Mouse (Mus musculus) G1E (cell line): ENCODE results near the gene Olfr1089. TPM values are rescaled to one million over a fixed set of nuclear protein-coding genes. Genes with fewer than 3 reads are reported as not detected.

Source experiments
- ATAC-seq: 2 replicates; pipeline ENCODE4 v1.8.0; 2016; ENCODE audit warnings: mild to moderate bottlenecking; ENCODE audit not compliant: insufficient number of reproducible peaks, poor library complexity, low FRiP score, severe bottlenecking; ENCODE audit errors: extremely low read depth
- DNase-seq: peaks from one replicate; pipeline ENCODE4 v3.0.0; 2012; ENCODE audit warnings: low spot score
- H3K27me3 ChIP-seq: 2 replicates; pipeline ENCODE4 v1.6.1; 2012; ENCODE audit warnings: mild to moderate bottlenecking, low read length, inconsistent platforms; ENCODE audit not compliant: insufficient read depth
- H3K36me3 ChIP-seq: replicated peaks from 2 replicates; pipeline ENCODE3; 2012; ENCODE audit warnings: mild to moderate bottlenecking, inconsistent platforms
- H3K4me1 ChIP-seq: 2 replicates; pipeline ENCODE4 v1.6.1; 2012; ENCODE audit warnings: low read depth, low read length, inconsistent platforms, mixed read lengths; ENCODE audit not compliant: insufficient read depth
- H3K4me3 ChIP-seq: 2 replicates; pipeline ENCODE4 v1.5.1; 2012; ENCODE audit warnings: low read depth, mild to moderate bottlenecking, inconsistent platforms, low read length, moderate library complexity, mixed read lengths
- H3K9me3 ChIP-seq: replicated peaks from 2 replicates; pipeline ENCODE4 v1.6.1; 2012; ENCODE audit warnings: inconsistent platforms
- CTCF ChIP-seq: IDR thresholded peaks from 2 replicates; pipeline ENCODE4 v1.5.1; 2012; ENCODE audit warnings: low read depth, low read length, inconsistent platforms, mixed read lengths
- GATA1 ChIP-seq: IDR thresholded peaks from 2 replicates; pipeline ENCODE4 v1.6.1; 2012; ENCODE audit warnings: borderline replicate concordance, low read length, inconsistent platforms, mixed read lengths
- GATA2 ChIP-seq: IDR thresholded peaks from 2 replicates; pipeline ENCODE4 v1.6.1; 2012; ENCODE audit warnings: low read depth, low read length, inconsistent platforms, borderline replicate concordance
- POLR2AphosphoS5 ChIP-seq: IDR thresholded peaks from 2 replicates; pipeline ENCODE4 v1.6.1; 2012; ENCODE audit warnings: low read depth, low read length, inconsistent platforms; ENCODE audit not compliant: insufficient replicate concordance
- TAL1 ChIP-seq: conservative IDR thresholded peaks from 2 replicates; pipeline ENCODE4 v1.6.1; 2012; ENCODE audit warnings: low read depth, low read length, inconsistent platforms, mixed read lengths
- polyA plus RNA-seq: library from polyadenylated mRNA; stranded (reverse); fragments of >175 nt; gene quantifications from 2 replicates; pipeline ENCODE4 v1.2.3, GENCODE M21; 2012
- total RNA-seq, 2 experiments: library from RNA; stranded (forward) in 1 of 2; stranded (reverse) in 1 of 2; fragments of 200-1000 nt in 1 of 2; fragments of >200 nt in 1 of 2; fragmentation: Nextera tagmentation in 1 of 2; gene quantifications; 2 replicates each; pipeline ENCODE4 v1.2.3; 2014 to 2017

Olfr1089 gene
- not detected in 2 replicates for total RNA-seq (2014; fragmentation: Nextera tagmentation)
- not detected in 2 replicates for total RNA-seq (2017)
- polyA plus RNA-seq, result not detected in 2 replicates

GRCm38 (mm10) chr2:86733601-86734000 lies at the start of gene Olfr1089:
Olfr1089 (minus strand) TSS chr2:86733701.
- no peaks in the 10 kb centered on the region for H3K9me3 ChIP-seq
- no peaks in the 10 kb centered on the region for H3K36me3 ChIP-seq
- ATAC-seq (no peak), DNase-seq (no peak)
- TF ChIP-seq TAL1 (no peak), GATA2 (no peak), CTCF (no peak), POLR2AphosphoS5 (no peak), GATA1 (no peak)
- H3K27me3 ChIP-seq, result no peaks in the 10 kb centered on the region
- H3K4me3 ChIP-seq, result no peak within 1 kb of the TSS
- no peaks in the 10 kb centered on the region for H3K4me1 ChIP-seq

GRCm38 (mm10) chr2:86782179-86782578 lies 48.7 kb upstream of the Olfr1089 start, which contains the start of gene Olfr1093:
Olfr1093 (plus strand) TSS chr2:86782479.
- ATAC-seq (no peak), DNase-seq (no peak)
- Histone ChIP-seq H3K27me3 (no peaks in the 10 kb centered on the region), H3K36me3 (no peaks in the 10 kb centered on the region), H3K4me3 (no peak within 1 kb of the TSS), H3K4me1 (no peaks in the 10 kb centered on the region), H3K9me3 (0 out of 2 replicates have a peak, but pooled peaks cover 2% of the 10 kb centered on the region)
- TF ChIP-seq GATA2, result no peak
- no peak for TF ChIP-seq TAL1
- no peak for TF ChIP-seq CTCF
- no peak for TF ChIP-seq GATA1
- TF ChIP-seq POLR2AphosphoS5, result no peak

GRCm38 (mm10) chr2:86761050-86761449 lies 27.5 kb upstream of the Olfr1089 start:
- H3K9me3 ChIP-seq, result peaks cover 5% of the 10 kb centered on the region; the same call in 1 of the 2 replicates
- ATAC-seq, result no peak
- DNase-seq, result no peak
- H3K4me1 ChIP-seq, result no peaks in the 10 kb centered on the region
- H3K36me3 ChIP-seq, result no peaks in the 10 kb centered on the region
- TF ChIP-seq POLR2AphosphoS5, result no peak
- no peak overlapping the region for H3K4me3 ChIP-seq
- H3K27me3 ChIP-seq, result no peaks in the 10 kb centered on the region

- H3K27me3 ChIP-seq, result no peaks in the 10 kb centered on the region
- no peaks in the 10 kb centered on the region for H3K36me3 ChIP-seq
- no peak for DNase-seq
- no peak for ATAC-seq
- no peaks in the 10 kb centered on the region for H3K4me1 ChIP-seq
- H3K4me3 ChIP-seq, result no peak within 1 kb of the TSS
- H3K9me3 ChIP-seq, result peaks cover 5% of the 10 kb centered on the region; the same call in 1 of the 2 replicates
- TF ChIP-seq CTCF (no peak), POLR2AphosphoS5 (no peak), GATA2 (no peak), GATA1 (no peak), TAL1 (no peak)
These were observed 25.4 kb upstream of the Olfr1089 start, which contains the start of gene Olfr1090 for GRCm38 (mm10) chr2:86758893-86759292. Olfr1090 (minus strand) TSS chr2:86758993.

- no peak for DNase-seq
- Histone ChIP-seq H3K4me1 (no peaks in the 10 kb centered on the region), H3K4me3 (no peak within 1 kb of the TSS), H3K27me3 (no peaks in the 10 kb centered on the region), H3K9me3 (no peaks in the 10 kb centered on the region; the same call in 1 of the 2 replicates), H3K36me3 (no peaks in the 10 kb centered on the region)
- no peak for ATAC-seq
- TF ChIP-seq CTCF, result no peak
- TF ChIP-seq GATA1, result no peak
- no peak for TF ChIP-seq GATA2
- no peak for TF ChIP-seq TAL1
- TF ChIP-seq POLR2AphosphoS5, result no peak
These were observed 35.2 kb downstream of the Olfr1089 start, which contains the start of gene Olfr1087 for GRCm38 (mm10) chr2:86698295-86698694. Olfr1087 (minus strand) TSS chr2:86698395.

Other genes with a start within 250 kb of the Olfr1089 start
- gene Olfr228, start 246.3 kb downstream of the Olfr1089 start, total RNA-seq (2014; fragmentation: Nextera tagmentation), result not detected in 2 replicates
- not detected in 2 replicates for gene Olfr228, start 246.3 kb downstream of the Olfr1089 start, total RNA-seq (2017)
- gene Olfr228, start 246.3 kb downstream of the Olfr1089 start, polyA plus RNA-seq, result not detected in 2 replicates
- gene Olfr1076, start 225.2 kb downstream of the Olfr1089 start, total RNA-seq (2014; fragmentation: Nextera tagmentation), result not detected in 2 replicates
- gene Olfr1076, start 225.2 kb downstream of the Olfr1089 start, total RNA-seq (2017), result not detected in 2 replicates
- gene Olfr1076, start 225.2 kb downstream of the Olfr1089 start, polyA plus RNA-seq, result not detected in 2 replicates
- gene Olfr1079, start 191.2 kb downstream of the Olfr1089 start, total RNA-seq (2014; fragmentation: Nextera tagmentation), result not detected in 2 replicates
- gene Olfr1079, start 191.2 kb downstream of the Olfr1089 start, total RNA-seq (2017), result not detected in 2 replicates
- not detected in 2 replicates for gene Olfr1079, start 191.2 kb downstream of the Olfr1089 start, polyA plus RNA-seq
- not detected in 2 replicates for gene Olfr1080, start 175.5 kb downstream of the Olfr1089 start, total RNA-seq (2014; fragmentation: Nextera tagmentation)
- gene Olfr1080, start 175.5 kb downstream of the Olfr1089 start, total RNA-seq (2017), result not detected in 2 replicates
- not detected in 2 replicates for gene Olfr1080, start 175.5 kb downstream of the Olfr1089 start, polyA plus RNA-seq
- gene Olfr1082, start 134.7 kb downstream of the Olfr1089 start, total RNA-seq (2014; fragmentation: Nextera tagmentation), result not detected in 2 replicates
- gene Olfr1082, start 134.7 kb downstream of the Olfr1089 start, total RNA-seq (2017), result 0.11 TPM in 1 of 2 replicates, not detected in the other
- not detected in 2 replicates for gene Olfr1082, start 134.7 kb downstream of the Olfr1089 start, polyA plus RNA-seq
- gene Olfr1084, start 94.0 kb downstream of the Olfr1089 start, total RNA-seq (2014; fragmentation: Nextera tagmentation), result not detected in 2 replicates
- gene Olfr1084, start 94.0 kb downstream of the Olfr1089 start, total RNA-seq (2017), result 0.35 TPM in 1 of 2 replicates, not detected in the other
- gene Olfr1084, start 94.0 kb downstream of the Olfr1089 start, polyA plus RNA-seq, result not detected in 2 replicates
- not detected in 2 replicates for gene Olfr1085, start 71.7 kb downstream of the Olfr1089 start, total RNA-seq (2014; fragmentation: Nextera tagmentation)
- gene Olfr1085, start 71.7 kb downstream of the Olfr1089 start, total RNA-seq (2017), result 0.11 and 0.17 TPM in 2 replicates
- gene Olfr1085, start 71.7 kb downstream of the Olfr1089 start, polyA plus RNA-seq, result not detected in 2 replicates
- not detected in 2 replicates for gene Olfr1086, start 53.6 kb downstream of the Olfr1089 start, total RNA-seq (2014; fragmentation: Nextera tagmentation)
- not detected in 2 replicates for gene Olfr1086, start 53.6 kb downstream of the Olfr1089 start, total RNA-seq (2017)
- gene Olfr1086, start 53.6 kb downstream of the Olfr1089 start, polyA plus RNA-seq, result not detected in 2 replicates
- gene Olfr1087, start 35.3 kb downstream of the Olfr1089 start, total RNA-seq (2014; fragmentation: Nextera tagmentation), result not detected in 2 replicates
- gene Olfr1087, start 35.3 kb downstream of the Olfr1089 start, total RNA-seq (2017), result 0.16 TPM in 1 of 2 replicates, not detected in the other
- not detected in 2 replicates for gene Olfr1087, start 35.3 kb downstream of the Olfr1089 start, polyA plus RNA-seq
- gene Olfr1090, start 25.3 kb upstream of the Olfr1089 start, total RNA-seq (2014; fragmentation: Nextera tagmentation), result not detected in 2 replicates
- gene Olfr1090, start 25.3 kb upstream of the Olfr1089 start, total RNA-seq (2017), result 0.16 TPM in 1 of 2 replicates, not detected in the other
- gene Olfr1090, start 25.3 kb upstream of the Olfr1089 start, polyA plus RNA-seq, result not detected in 2 replicates
- gene Olfr1093, start 48.8 kb upstream of the Olfr1089 start, total RNA-seq (2014; fragmentation: Nextera tagmentation), result not detected in 2 replicates
- 0.33 TPM in 1 of 2 replicates, not detected in the other for gene Olfr1093, start 48.8 kb upstream of the Olfr1089 start, total RNA-seq (2017)
- not detected in 2 replicates for gene Olfr1093, start 48.8 kb upstream of the Olfr1089 start, polyA plus RNA-seq
- not detected in 2 replicates for gene Olfr141, start 76.3 kb upstream of the Olfr1089 start, total RNA-seq (2014; fragmentation: Nextera tagmentation)
- 0.17 TPM in 1 of 2 replicates, not detected in the other for gene Olfr141, start 76.3 kb upstream of the Olfr1089 start, total RNA-seq (2017)
- gene Olfr141, start 76.3 kb upstream of the Olfr1089 start, polyA plus RNA-seq, result not detected in 2 replicates
- not detected in 2 replicates for gene Olfr1094, start 91.0 kb upstream of the Olfr1089 start, total RNA-seq (2014; fragmentation: Nextera tagmentation)
- not detected in 2 replicates for gene Olfr1094, start 91.0 kb upstream of the Olfr1089 start, total RNA-seq (2017)
- not detected in 2 replicates for gene Olfr1094, start 91.0 kb upstream of the Olfr1089 start, polyA plus RNA-seq
- gene Olfr1095, start 118.0 kb upstream of the Olfr1089 start, total RNA-seq (2014; fragmentation: Nextera tagmentation), result not detected in 2 replicates
- 0.17 and 0.33 TPM in 2 replicates for gene Olfr1095, start 118.0 kb upstream of the Olfr1089 start, total RNA-seq (2017)
- gene Olfr1095, start 118.0 kb upstream of the Olfr1089 start, polyA plus RNA-seq, result not detected in 2 replicates
- gene Gm13723, start 141.1 kb upstream of the Olfr1089 start, total RNA-seq (2014; fragmentation: Nextera tagmentation), result not detected in 2 replicates
- under 0.01 TPM in 1 of 2 replicates, not detected in the other for gene Gm13723, start 141.1 kb upstream of the Olfr1089 start, total RNA-seq (2017)
- gene Gm13723, start 141.1 kb upstream of the Olfr1089 start, polyA plus RNA-seq, result not detected in 2 replicates
- not detected in 2 replicates for gene Olfr1097, start 158.5 kb upstream of the Olfr1089 start, total RNA-seq (2014; fragmentation: Nextera tagmentation)
- gene Olfr1097, start 158.5 kb upstream of the Olfr1089 start, total RNA-seq (2017), result 0.05 and 0.06 TPM in 2 replicates
- not detected in 2 replicates for gene Olfr1097, start 158.5 kb upstream of the Olfr1089 start, polyA plus RNA-seq
- not detected in 2 replicates for gene Olfr1098, start 190.8 kb upstream of the Olfr1089 start, total RNA-seq (2014; fragmentation: Nextera tagmentation)
- gene Olfr1098, start 190.8 kb upstream of the Olfr1089 start, total RNA-seq (2017), result 0.05 TPM in 1 of 2 replicates, not detected in the other
- gene Olfr1098, start 190.8 kb upstream of the Olfr1089 start, polyA plus RNA-seq, result not detected in 2 replicates
- not detected in 2 replicates for gene Olfr1099, start 227.0 kb upstream of the Olfr1089 start, total RNA-seq (2014; fragmentation: Nextera tagmentation)
- 0.33 TPM in 1 of 2 replicates, not detected in the other for gene Olfr1099, start 227.0 kb upstream of the Olfr1089 start, total RNA-seq (2017)
- not detected in 2 replicates for gene Olfr1099, start 227.0 kb upstream of the Olfr1089 start, polyA plus RNA-seq
- gene Olfr1100, start 246.3 kb upstream of the Olfr1089 start, total RNA-seq (2014; fragmentation: Nextera tagmentation), result not detected in 2 replicates
- gene Olfr1100, start 246.3 kb upstream of the Olfr1089 start, total RNA-seq (2017), result 0.11 TPM in 1 of 2 replicates, not detected in the other
- gene Olfr1100, start 246.3 kb upstream of the Olfr1089 start, polyA plus RNA-seq, result not detected in 2 replicates